Mouse (Mus musculus) layer of hippocampus, adult 18-20 months (tissue): ENCODE measurements at regions not wholly inside any gene's neighbourhood (a gene's known extent, or its start where the extent isn't known, plus 50 kb on each side); places are given as distances from the start of the nearest gene placed in this dataset.
A peak's percentile ranks its signal among the peaks of the same experiment; 100 is the strongest.
"Not testable (repeated sequence)": the region's sequence is repeated elsewhere in the genome, so short reads cannot be mapped to it uniquely, and the experiment has no call there.

Experiments used
- DNase-seq, 2 experiments: peaks; one replicate each; pipeline ENCODE4 v3.0.0; 2022; ENCODE audit warnings: low spot score in 2 of 2

DNA sequence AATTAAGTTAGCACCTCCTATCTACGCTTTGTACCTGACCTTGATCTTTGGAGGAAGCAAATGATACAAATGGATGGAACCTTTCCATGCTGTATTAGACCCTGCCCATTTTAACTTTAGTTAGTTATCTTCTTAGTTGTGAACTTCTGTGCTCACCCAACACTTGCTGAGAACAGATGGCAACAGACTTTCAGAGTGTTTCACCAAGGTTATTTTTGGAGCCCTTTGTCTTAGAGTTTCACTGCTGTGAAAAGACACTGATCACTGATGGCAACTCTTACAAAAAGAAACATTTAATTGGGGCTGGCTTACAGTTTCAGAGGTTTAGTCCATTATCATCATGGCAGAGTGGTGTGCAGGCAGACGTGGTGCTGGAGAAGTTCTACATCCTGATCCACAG lies 88.8 kb upstream of the Zfp746 start:
- peak in 1 of 2 experiments; percentile 15 for DNase-seq

DNA sequence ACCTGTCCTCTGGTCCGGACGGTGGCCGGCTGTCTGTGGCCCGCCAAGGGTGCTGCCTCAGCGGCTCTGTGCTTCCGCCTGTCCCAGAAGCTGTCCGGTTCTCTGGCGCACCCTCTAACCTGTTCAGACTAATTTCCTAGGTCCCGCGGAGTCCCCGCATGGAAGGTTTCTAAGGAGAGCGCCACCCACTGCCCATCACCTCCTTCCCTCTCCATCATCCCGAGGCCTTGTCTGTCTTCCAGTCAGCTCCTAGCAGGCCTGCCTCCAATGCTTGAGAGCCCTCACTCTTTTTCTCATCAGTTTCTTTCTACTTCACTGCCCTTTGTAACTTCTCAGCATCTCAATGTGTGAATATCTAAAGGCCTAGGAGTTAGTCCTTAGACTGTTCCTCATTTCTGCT lies 86.4 kb upstream of the Zfp746 start:
- not testable (repeated sequence) for DNase-seq

DNA sequence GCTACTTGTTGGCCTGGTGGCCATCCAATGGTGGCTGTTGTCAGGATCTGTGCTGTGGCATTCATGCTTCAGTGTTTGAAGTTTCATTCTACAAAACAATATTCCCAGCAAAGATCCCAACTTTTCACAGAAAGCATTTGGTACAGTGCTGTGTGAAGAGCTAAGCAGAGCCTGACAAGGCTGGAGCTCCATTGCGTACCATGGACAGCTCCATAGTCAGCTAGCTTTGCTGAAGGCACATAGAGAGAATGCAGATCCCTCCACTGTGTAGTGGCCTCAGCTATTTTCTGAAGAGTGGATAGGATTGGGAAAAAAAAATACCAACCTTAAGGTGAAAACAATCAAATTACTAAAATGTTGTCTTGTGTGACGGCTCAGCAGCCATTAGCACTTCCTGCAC lies 50.5 kb upstream of the Zfp746 start:
- DNase-seq: no peak
